Mouse (Mus musculus) megakaryocyte-erythroid progenitor cell, adult 5-6 weeks (primary cell): ENCODE results near the gene Nap1l1. TPM values are rescaled to one million over a fixed set of nuclear protein-coding genes. Genes with fewer than 3 reads are reported as not detected.
A peak's percentile ranks its signal among the peaks of the same experiment; 100 is the strongest.
"Not testable (repeated sequence)": the region's sequence is repeated elsewhere in the genome, so short reads cannot be mapped to it uniquely, and the experiment has no call there.

Experiments
- ATAC-seq: replicated peaks from 2 replicates; pipeline ENCODE4 v1.8.0; 2016; ENCODE audit warnings: mild to moderate bottlenecking, inconsistent platforms; ENCODE audit not compliant: severe bottlenecking, poor library complexity, low FRiP score, low TSS enrichment
- total RNA-seq, 2 experiments: library from RNA; stranded (forward) in 1 of 2; stranded (reverse) in 1 of 2; fragments of 200-1000, 215-1000 nt in 1 of 2; fragments of >200 nt in 1 of 2; fragmentation: Nextera tagmentation in 1 of 2; gene quantifications; 2 replicates each; pipeline ENCODE4 v1.2.3; 2014 to 2017

The Nap1l1 gene
- total RNA-seq, 2 experiments from 2014 or later, result 560 to 821 TPM

GRCm38 (mm10) chr10:111476301-111476700 lies 3.3 kb downstream of the Nap1l1 start:
- no peak for ATAC-seq

- ATAC-seq, result no peak
Measured at GRCm38 (mm10) chr10:111476989-111477510, 4.0 kb downstream of the Nap1l1 start.

- ATAC-seq, result no peak
Measured at GRCm38 (mm10) chr10:111479599-111479998, 6.6 kb downstream of the Nap1l1 start.

GRCm38 (mm10) chr10:111482654-111483053 lies 9.6 kb downstream of the Nap1l1 start:
- no peak for ATAC-seq

GRCm38 (mm10) chr10:111484079-111484478 lies 11.1 kb downstream of the Nap1l1 start:
- no peak for ATAC-seq

- no peak for ATAC-seq
Measured at GRCm38 (mm10) chr10:111488793-111489192, 15.8 kb downstream of the Nap1l1 start.

GRCm38 (mm10) chr10:111490079-111490478 lies 17.1 kb downstream of the Nap1l1 start:
- ATAC-seq, result not testable (repeated sequence)

- no peak for ATAC-seq
Measured at GRCm38 (mm10) chr10:111495888-111496287, 22.9 kb downstream of the Nap1l1 start.

GRCm38 (mm10) chr10:111499892-111500291 lies 26.9 kb downstream of the Nap1l1 start:
- no peak for ATAC-seq

GRCm38 (mm10) chr10:111503071-111503470 lies 30.0 kb downstream of the Nap1l1 start:
- ATAC-seq, result peak; percentile 32

- ATAC-seq, result no peak
Measured at GRCm38 (mm10) chr10:111503716-111504115, 30.7 kb downstream of the Nap1l1 start.

GRCm38 (mm10) chr10:111504606-111505005 lies 31.6 kb downstream of the Nap1l1 start:
- no peak for ATAC-seq

- no peak for ATAC-seq
Measured at GRCm38 (mm10) chr10:111505406-111505805, 32.4 kb downstream of the Nap1l1 start.

- peak; percentile 83 for ATAC-seq
Measured at GRCm38 (mm10) chr10:111506101-111506925, 33.3 kb downstream of the Nap1l1 start, which contains the start of gene Phlda1. Phlda1 (plus strand) TSS chr10:111506286.

GRCm38 (mm10) chr10:111506926-111507459 lies 34.0 kb downstream of the Nap1l1 start:
- 0 out of 2 replicates have a peak, but pooled peaks have one; percentile 3 for ATAC-seq

- 0 out of 2 replicates have a peak, but pooled peaks have one; percentile 12 for ATAC-seq
Measured at GRCm38 (mm10) chr10:111507460-111508211, 34.6 kb downstream of the Nap1l1 start.

- ATAC-seq, result no peak
Measured at GRCm38 (mm10) chr10:111508324-111509080, 35.5 kb downstream of the Nap1l1 start.

- no peak for ATAC-seq
Measured at GRCm38 (mm10) chr10:111509103-111509784, 36.2 kb downstream of the Nap1l1 start.

- ATAC-seq, result no peak
Measured at GRCm38 (mm10) chr10:111509981-111510380, 37.0 kb downstream of the Nap1l1 start.
